Mouse (Mus musculus) R1 (cell line): ENCODE results near the gene Pdxdc1.
"Not testable (repeated sequence)": the region's sequence is repeated elsewhere in the genome, so short reads cannot be mapped to it uniquely, and the experiment has no call there.

Source experiments
- DNase-seq: peaks from one replicate; pipeline ENCODE4 v3.0.0-alpha.2; 2018; ENCODE audit warnings: low read depth, low spot score

The Pdxdc1 gene

GRCm38 (mm10) chr16:13902888-13903483 is at the start of gene Pdxdc1, which contains the start of gene Mpv17l:
Gene Pdxdc1, minus strand, starts transcription at chr16:13903131.
Gene Mpv17l, plus strand, starts transcription at chr16:13903161.
- DNase-seq: peak; percentile 97

- peak; percentile 95 for DNase-seq
These were observed 48.3 kb upstream of the Pdxdc1 start for GRCm38 (mm10) chr16:13951245-13951644.

GRCm38 (mm10) chr16:13946306-13946705 is 43.4 kb upstream of the Pdxdc1 start:
- no peak for DNase-seq

DNA sequence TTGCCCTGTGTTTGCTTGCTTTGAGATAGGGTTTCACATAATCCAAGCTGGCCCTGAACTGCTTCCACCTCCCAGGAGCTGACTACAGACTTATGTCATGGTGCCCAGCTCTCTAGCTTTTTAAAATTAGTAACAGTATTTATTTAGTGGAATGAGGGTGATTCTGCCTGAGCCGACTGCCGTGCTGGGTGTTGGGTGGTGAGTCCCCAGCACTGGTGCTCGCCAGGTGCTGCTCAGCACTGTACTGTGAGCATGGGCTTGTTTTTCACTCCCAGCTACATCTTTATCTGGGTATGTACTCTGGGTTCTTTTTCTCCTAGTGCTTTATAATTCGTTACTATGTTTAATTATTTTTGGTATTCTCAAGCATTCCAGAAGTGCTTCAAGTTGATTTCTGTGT is 42.2 kb upstream of the Pdxdc1 start:
- DNase-seq: no peak

- DNase-seq: no peak
These were observed 41.8 kb upstream of the Pdxdc1 start for GRCm38 (mm10) chr16:13944752-13945151.

DNA sequence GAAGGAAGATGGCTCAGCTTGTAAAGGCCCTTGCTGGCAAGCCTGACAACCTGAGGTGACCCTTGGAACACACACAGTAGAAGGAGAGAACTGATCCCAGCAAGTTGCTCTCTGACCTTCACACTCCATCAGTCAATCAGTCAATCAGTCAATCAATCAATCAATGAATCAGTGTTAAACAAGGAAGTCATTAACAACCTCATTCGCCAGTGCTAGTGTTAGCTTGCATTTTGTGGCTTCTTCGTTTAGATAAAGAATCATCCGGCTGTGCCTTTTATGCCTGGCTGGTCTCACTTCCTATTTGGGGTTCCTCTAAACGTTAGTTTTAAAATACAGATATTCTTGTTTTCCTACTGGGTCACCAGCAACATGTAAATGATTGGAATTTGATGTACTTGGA is 41.2 kb upstream of the Pdxdc1 start:
- DNase-seq: no peak

- no peak for DNase-seq
These were observed 38.0 kb upstream of the Pdxdc1 start for GRCm38 (mm10) chr16:13940847-13941395.

DNA sequence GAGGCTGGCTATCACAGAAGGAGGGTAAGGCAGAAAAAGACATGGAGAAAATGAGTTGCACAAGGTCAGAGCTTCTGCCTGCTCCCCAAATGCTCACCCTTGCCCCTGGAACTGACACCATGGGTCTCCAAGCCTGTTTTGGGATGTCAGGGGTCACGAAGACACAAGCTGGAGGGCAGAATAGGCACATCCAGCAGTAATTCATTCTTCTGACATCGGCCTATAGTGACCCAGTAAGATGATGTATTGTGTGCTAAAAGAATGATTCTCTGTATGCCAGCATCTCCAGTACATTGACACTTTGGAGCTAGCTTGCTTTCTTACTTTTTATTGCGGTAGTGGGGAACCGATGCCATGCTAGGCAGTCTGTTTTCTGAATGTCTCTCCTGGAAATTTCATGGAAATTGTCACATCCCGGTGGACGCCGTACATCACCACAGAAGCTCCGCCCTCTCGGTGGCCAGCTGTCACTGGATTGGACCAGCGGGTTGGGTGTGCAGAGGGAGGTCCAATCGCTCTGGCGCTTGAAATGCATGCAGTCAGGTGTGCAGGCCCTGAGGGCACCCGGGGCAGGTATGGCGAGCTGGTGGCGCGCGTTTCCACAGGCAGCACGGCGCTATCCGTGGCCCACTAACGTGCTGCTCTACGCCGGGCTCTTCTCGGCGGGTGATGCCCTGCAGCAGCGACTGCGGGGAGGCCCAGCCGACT is 37.4 kb upstream of the Pdxdc1 start:
- peak; percentile 96 for DNase-seq

DNA sequence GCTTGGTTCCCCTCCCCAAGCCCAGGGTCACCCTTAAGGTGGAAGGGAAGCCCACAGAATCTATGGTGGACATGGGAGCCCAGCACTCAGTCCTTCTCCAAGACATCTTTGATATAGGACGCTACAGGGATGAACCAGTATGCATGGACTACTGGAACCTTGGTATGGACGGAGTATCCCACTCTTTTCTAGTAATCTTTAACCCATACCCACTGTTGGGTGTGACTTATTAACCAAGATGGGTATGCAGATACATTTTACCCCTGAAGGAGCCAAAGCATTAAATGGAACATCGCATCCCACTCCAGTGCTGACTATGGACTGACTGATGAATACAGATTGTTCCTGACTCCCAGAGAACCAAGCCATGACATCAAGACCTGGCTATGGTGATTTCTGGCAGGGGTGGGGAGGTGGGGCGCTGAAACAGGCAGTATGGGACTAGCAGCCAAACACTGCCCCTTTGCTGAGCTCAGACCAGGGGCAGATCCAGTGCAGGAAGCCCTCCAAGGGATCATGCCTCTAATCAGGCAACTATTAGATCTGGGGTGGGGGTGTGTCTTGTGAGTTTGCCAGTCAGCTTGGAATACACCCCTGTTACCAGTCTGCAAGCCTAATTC is 24.6 kb upstream of the Pdxdc1 start:
- no peak for DNase-seq

DNA sequence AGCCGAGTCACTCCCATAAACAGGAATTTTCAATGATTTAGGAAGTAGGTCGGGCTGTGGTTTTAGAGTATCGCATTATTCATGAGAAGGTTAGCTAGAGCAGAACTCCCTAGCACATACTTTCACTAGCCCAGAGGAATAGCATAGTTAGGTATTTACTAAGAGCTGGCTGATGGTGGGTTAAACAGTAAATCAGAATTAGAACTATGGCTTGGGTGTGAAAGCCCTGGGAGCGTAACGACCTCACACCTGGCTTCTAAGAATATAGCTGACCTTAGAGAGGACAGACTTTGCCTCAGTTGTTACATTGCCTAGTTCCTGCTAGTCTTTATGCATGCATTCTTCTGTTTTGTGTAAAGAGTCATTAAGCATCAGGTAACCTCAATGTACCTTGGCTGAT is 20.0 kb upstream of the Pdxdc1 start:
- DNase-seq: not testable (repeated sequence)

DNA sequence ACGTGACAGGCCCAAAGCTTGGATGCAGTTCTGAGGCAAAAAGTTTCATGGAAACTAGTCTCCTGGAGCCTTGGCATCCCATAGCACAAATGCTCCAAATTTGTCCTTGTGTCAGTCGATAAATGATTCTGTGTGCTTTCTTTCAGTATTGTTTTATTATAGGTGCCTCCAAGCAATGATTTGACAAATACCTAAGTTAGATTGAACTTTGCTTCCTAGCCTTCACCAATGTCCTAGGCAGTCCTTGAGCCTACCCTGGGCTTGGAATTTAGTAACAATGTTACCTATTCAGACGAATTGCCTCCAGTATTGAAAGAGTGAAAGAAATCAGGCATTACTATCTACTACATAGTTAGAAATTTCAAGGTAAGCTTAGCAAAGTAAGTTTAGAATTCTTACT is 19.6 kb upstream of the Pdxdc1 start:
- not testable (repeated sequence) for DNase-seq

DNA sequence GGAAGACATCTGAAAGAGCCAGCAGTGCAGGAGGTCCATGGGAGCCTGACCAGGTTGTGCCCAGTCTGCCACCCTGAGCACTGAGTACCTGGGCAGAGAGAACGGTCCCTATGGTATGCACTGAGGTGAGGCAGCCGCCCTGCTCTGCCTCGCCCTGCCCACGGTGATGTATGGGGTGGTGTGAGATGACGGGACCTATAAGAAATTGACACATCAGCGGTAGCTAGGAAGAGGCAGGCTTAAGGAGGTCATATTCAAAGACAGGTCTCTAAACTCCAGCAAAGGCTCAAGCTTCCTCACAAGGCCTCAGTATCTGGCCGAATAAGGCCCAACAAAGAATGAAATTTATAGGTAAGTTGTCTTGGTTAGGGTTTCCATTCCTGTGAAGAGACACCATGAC is 18.9 kb upstream of the Pdxdc1 start:
- DNase-seq: peak; percentile 61

- DNase-seq: peak; percentile 86
These were observed 18.1 kb upstream of the Pdxdc1 start for GRCm38 (mm10) chr16:13921063-13921462.

- no peak for DNase-seq
These were observed 17.2 kb upstream of the Pdxdc1 start for GRCm38 (mm10) chr16:13920093-13920492.

DNA sequence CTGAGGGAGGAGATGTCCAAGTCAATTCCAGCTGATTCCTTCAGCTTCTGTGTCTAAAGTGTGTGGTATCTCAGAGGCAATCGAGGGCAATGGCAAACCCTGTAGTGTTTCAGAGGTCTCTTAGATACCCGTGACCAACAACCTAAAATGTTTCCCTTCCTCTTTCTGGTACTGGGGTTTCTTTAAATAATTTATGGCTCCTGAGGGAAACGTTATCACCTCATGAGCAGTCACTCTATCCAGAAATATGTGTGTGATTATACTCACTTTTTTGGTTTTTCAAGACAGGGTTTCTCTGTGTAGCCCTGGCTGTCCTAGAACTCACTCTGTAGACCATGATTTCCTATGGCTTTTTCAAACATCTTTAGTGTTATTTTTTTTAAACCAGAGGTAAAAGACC is 4.4 kb upstream of the Pdxdc1 start:
- DNase-seq: no peak

GRCm38 (mm10) chr16:13903488-13903887 is 557 bp upstream of the Pdxdc1 start:
- peak; percentile 93 for DNase-seq

GRCm38 (mm10) chr16:13902397-13902831 is 517 bp downstream of the Pdxdc1 start:
- DNase-seq: peak; percentile 85

GRCm38 (mm10) chr16:13898981-13899380 is 4.0 kb downstream of the Pdxdc1 start:
- DNase-seq: no peak

DNA sequence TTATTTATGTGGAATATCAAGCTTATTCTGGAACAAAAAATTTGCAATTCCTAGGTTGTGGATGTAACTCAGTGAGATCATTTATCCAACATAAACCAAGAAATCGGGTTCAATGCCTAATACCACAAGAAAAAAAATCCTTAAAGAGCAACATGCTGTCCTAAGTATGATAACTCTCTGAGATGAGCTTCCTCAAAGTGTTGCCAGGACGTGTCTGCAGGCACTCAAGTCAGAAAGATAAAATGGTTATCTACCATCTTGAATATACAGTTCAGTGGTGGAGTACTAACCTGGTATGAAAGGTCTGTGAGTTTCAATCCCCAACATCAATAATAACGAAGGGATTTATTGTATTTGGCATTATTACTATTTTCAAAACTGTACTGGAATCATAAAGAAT is 6.6 kb downstream of the Pdxdc1 start:
- DNase-seq: no peak

- no peak for DNase-seq
These were observed 7.2 kb downstream of the Pdxdc1 start for GRCm38 (mm10) chr16:13895740-13896139.

GRCm38 (mm10) chr16:13894097-13894496 is 8.8 kb downstream of the Pdxdc1 start:
- DNase-seq: no peak

GRCm38 (mm10) chr16:13892850-13893249 is 10.1 kb downstream of the Pdxdc1 start:
- no peak for DNase-seq

DNA sequence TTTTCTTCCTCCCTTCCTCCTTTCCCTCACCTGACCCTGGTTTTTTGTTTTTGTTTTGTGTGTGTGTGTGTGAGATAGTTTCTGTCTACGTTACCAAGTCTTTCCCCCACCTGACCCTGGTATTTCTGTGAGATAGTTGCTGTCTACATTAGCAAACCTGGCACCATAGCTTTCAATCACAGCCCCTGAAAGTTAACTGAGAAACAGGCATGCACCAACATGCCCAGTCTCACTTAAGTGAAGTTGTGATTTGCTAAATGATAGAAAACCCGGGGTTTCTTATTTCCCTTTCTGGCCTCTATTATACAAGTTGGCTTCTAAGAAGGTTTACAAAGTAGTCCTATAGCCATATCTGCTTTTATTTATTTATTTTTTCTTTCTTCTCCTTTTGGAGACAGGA is 12.5 kb downstream of the Pdxdc1 start:
- no peak for DNase-seq
